Mouse (Mus musculus) forebrain, postnatal 0 days (tissue): ENCODE results near the gene Prph2. TPM values are rescaled to one million over a fixed set of nuclear protein-coding genes. Genes with fewer than 3 reads are reported as not detected.

ENCODE experiments used
- ATAC-seq: fragments of 200-750 bp; cut with Nextera tagmentation; 2 replicates; pipeline ENCODE4 v1.8.0; 2017; ENCODE audit warnings: mild to moderate bottlenecking, moderate library complexity
- DNase-seq: peaks from one replicate; pipeline ENCODE4 v3.0.0-alpha.2; 2015
- H3K27ac ChIP-seq: fragments of 300-500 bp; sonication (generic); 2 replicates; pipeline ENCODE4 v1.5.1; 2014; ENCODE audit warnings: low read depth, mild to moderate bottlenecking, antibody characterized with exemption, low read length, moderate library complexity, mixed read lengths
- H3K27me3 ChIP-seq: fragments of 300-500 bp; sonication (generic); 2 replicates; pipeline ENCODE4 v1.6.1; 2014; ENCODE audit warnings: mild to moderate bottlenecking, low read length, mixed read lengths; ENCODE audit not compliant: insufficient read depth
- H3K36me3 ChIP-seq: fragments of 300-500 bp; sonication (generic); 2 replicates; pipeline ENCODE4 v1.6.1; 2014; ENCODE audit warnings: mild to moderate bottlenecking, moderate library complexity; ENCODE audit not compliant: insufficient read depth
- H3K4me1 ChIP-seq: fragments of 300-500 bp; sonication (generic); 2 replicates; pipeline ENCODE4 v1.6.1; 2014; ENCODE audit warnings: antibody characterized with exemption; ENCODE audit not compliant: insufficient read depth
- H3K4me2 ChIP-seq: fragments of 300-500 bp; sonication (generic); 2 replicates; pipeline ENCODE4 v1.6.1; 2014; ENCODE audit warnings: low read depth, mild to moderate bottlenecking, moderate library complexity
- H3K4me3 ChIP-seq: fragments of 300-500 bp; sonication (generic); 2 replicates; pipeline ENCODE4 v1.5.1; 2014; ENCODE audit warnings: low read depth, low read length, mixed read lengths
- H3K9ac ChIP-seq: fragments of 300-500 bp; sonication (generic); 2 replicates; pipeline ENCODE4 v1.6.1; 2014; ENCODE audit warnings: mild to moderate bottlenecking
- H3K9me3 ChIP-seq: fragments of 300-500 bp; sonication (generic); 2 replicates; pipeline ENCODE4 v1.6.1; 2016; ENCODE audit warnings: low read length
- CTCF ChIP-seq: sonication (generic); IDR thresholded peaks from 2 replicates; pipeline ENCODE4 v1.5.1; 2016; ENCODE audit warnings: antibody characterized with exemption, control low read depth, low read depth
- WGBS: fragments of 180-500 bp; shearing (Covaris S2); extraction: QIAGEN DNeasy Blood & Tissue Kit; methylation state at CpG from one replicate; pipeline ENCODE4 v1.1.7; 2014; 5-methylcytosine and 5-hydroxymethylcytosine counted together
- polyA plus RNA-seq: library from polyadenylated mRNA; unstranded; fragments of >200 nt; fragmentation: Nextera tagmentation; extraction: Ambion mirVana; gene quantifications from 2 replicates; pipeline ENCODE4 v1.2.1, GENCODE M21; 2015
- total RNA-seq: library from RNA; depleted of rRNA; stranded (reverse); fragments of >200 nt; gene quantifications from 2 replicates; pipeline ENCODE4 v1.2.3, GENCODE M21; 2014

The Prph2 gene
- total and polyA plus RNA-seq, 2 experiments from 2014 or later = 0.14 TPM; not detected in 1

- WGBS = 32% methylated on average over 4 of the region's 4 CpGs
- Histone ChIP-seq H3K9me3 (no peaks in the 10 kb centered on the region), H3K4me3 (no peak overlapping the region), H3K27me3 (no peaks in the 10 kb centered on the region), H3K27ac (no peak overlapping the region), H3K4me1 (no peaks in the 10 kb centered on the region), H3K9ac (no peak overlapping the region), H3K36me3 (no peaks in the 10 kb centered on the region), H3K4me2 (no peak overlapping the region)
- DNase-seq = no peak
- no peak for ATAC-seq
- TF ChIP-seq CTCF = no peak
Observed at GRCm38 (mm10) chr17:46918951-46919350, 8.7 kb downstream of the Prph2 start.

GRCm38 (mm10) chr17:46920855-46921254 is 10.6 kb downstream of the Prph2 start:
- 56% methylated on average over 6 of the region's 6 CpGs for WGBS
- DNase-seq (no peak), ATAC-seq (no peak)
- H3K36me3 ChIP-seq = no peaks in the 10 kb centered on the region
- H3K4me3 ChIP-seq = no peak overlapping the region
- H3K4me2 ChIP-seq = no peak overlapping the region
- H3K4me1 ChIP-seq = no peaks in the 10 kb centered on the region
- H3K27me3 ChIP-seq = no peaks in the 10 kb centered on the region
- no peaks in the 10 kb centered on the region for H3K9me3 ChIP-seq
- TF ChIP-seq CTCF = no peak
- no peak overlapping the region for H3K9ac ChIP-seq
- no peak overlapping the region for H3K27ac ChIP-seq

- no peak overlapping the region for H3K4me2 ChIP-seq
- H3K4me1 ChIP-seq = no peaks in the 10 kb centered on the region
- H3K27me3 ChIP-seq = no peaks in the 10 kb centered on the region
- no peak overlapping the region for H3K9ac ChIP-seq
- no peak for ATAC-seq
- no peak overlapping the region for H3K4me3 ChIP-seq
- H3K9me3 ChIP-seq = no peaks in the 10 kb centered on the region
- 42% methylated on average over 6 of the region's 6 CpGs for WGBS
- no peak for TF ChIP-seq CTCF
- DNase-seq = no peak
- no peak overlapping the region for H3K27ac ChIP-seq
- H3K36me3 ChIP-seq = peaks cover 24% of the 10 kb centered on the region
Observed at GRCm38 (mm10) chr17:46926192-46926591, 15.9 kb downstream of the Prph2 start.

GRCm38 (mm10) chr17:46926941-46927340 is 16.7 kb downstream of the Prph2 start:
- DNase-seq (no peak), ATAC-seq (no peak)
- TF ChIP-seq CTCF = no peak
- Histone ChIP-seq H3K9ac (no peak overlapping the region), H3K27ac (no peak overlapping the region), H3K27me3 (no peaks in the 10 kb centered on the region), H3K4me2 (no peak overlapping the region), H3K4me3 (no peak overlapping the region), H3K9me3 (no peaks in the 10 kb centered on the region), H3K4me1 (no peaks in the 10 kb centered on the region), H3K36me3 (peaks cover 32% of the 10 kb centered on the region)
- 72% methylated on average over 3 of the region's 3 CpGs for WGBS

- H3K4me2 ChIP-seq = no peak overlapping the region
- H3K27me3 ChIP-seq = no peaks in the 10 kb centered on the region
- H3K4me3 ChIP-seq = no peak overlapping the region
- ATAC-seq (no peak), DNase-seq (no peak)
- WGBS = 95% methylated on average over 5 of the region's 5 CpGs
- H3K4me1 ChIP-seq = no peaks in the 10 kb centered on the region
- no peak for TF ChIP-seq CTCF
- H3K27ac ChIP-seq = no peak overlapping the region
- no peak overlapping the region for H3K9ac ChIP-seq
- peaks cover 40% of the 10 kb centered on the region for H3K36me3 ChIP-seq
- no peaks in the 10 kb centered on the region for H3K9me3 ChIP-seq
Observed at GRCm38 (mm10) chr17:46927781-46928180, 17.5 kb downstream of the Prph2 start.

- ATAC-seq (no peak), DNase-seq (no peak)
- Histone ChIP-seq H3K4me3 (no peak overlapping the region), H3K27ac (no peak overlapping the region), H3K4me1 (no peaks in the 10 kb centered on the region), H3K36me3 (peaks cover 55% of the 10 kb centered on the region), H3K9ac (no peak overlapping the region), H3K9me3 (no peaks in the 10 kb centered on the region), H3K27me3 (no peaks in the 10 kb centered on the region), H3K4me2 (no peak overlapping the region)
- no peak for TF ChIP-seq CTCF
- WGBS = 89% methylated on average over 12 of the region's 12 CpGs
Observed at GRCm38 (mm10) chr17:46929277-46929676, 19.0 kb downstream of the Prph2 start.

- H3K27ac ChIP-seq = no peak overlapping the region
- H3K27me3 ChIP-seq = no peaks in the 10 kb centered on the region
- 91% methylated on average over 7 of the region's 7 CpGs for WGBS
- no peak overlapping the region for H3K4me2 ChIP-seq
- H3K9me3 ChIP-seq = no peaks in the 10 kb centered on the region
- peaks cover 60% of the 10 kb centered on the region for H3K36me3 ChIP-seq
- ATAC-seq (no peak), DNase-seq (no peak)
- TF ChIP-seq CTCF = no peak
- H3K4me3 ChIP-seq = no peak overlapping the region
- no peaks in the 10 kb centered on the region for H3K4me1 ChIP-seq
- no peak overlapping the region for H3K9ac ChIP-seq
Observed at GRCm38 (mm10) chr17:46929897-46930296, 19.6 kb downstream of the Prph2 start.

- H3K4me1 ChIP-seq = no peaks in the 10 kb centered on the region
- H3K27me3 ChIP-seq = no peaks in the 10 kb centered on the region
- no peak overlapping the region for H3K27ac ChIP-seq
- H3K4me2 ChIP-seq = no peak overlapping the region
- H3K36me3 ChIP-seq = peaks cover 87% of the 10 kb centered on the region
- no peaks in the 10 kb centered on the region for H3K9me3 ChIP-seq
- no peak overlapping the region for H3K4me3 ChIP-seq
- DNase-seq (no peak), ATAC-seq (no peak)
- TF ChIP-seq CTCF = no peak
- WGBS = 93% methylated on average over 5 of the region's 5 CpGs
- H3K9ac ChIP-seq = no peak overlapping the region
Observed at GRCm38 (mm10) chr17:46932961-46933360, 22.7 kb downstream of the Prph2 start.
